Mouse (Mus musculus) midbrain, embryonic 16.5 days (tissue): Measurements from ENCODE around the gene Rtl8b. TPM values are rescaled to one million over a fixed set of nuclear protein-coding genes. Genes with fewer than 3 reads are reported as not detected.
"Not testable (repeated sequence)": the region's sequence is repeated elsewhere in the genome, so short reads cannot be mapped to it uniquely, and the experiment has no call there.

ENCODE experiments used
- ATAC-seq: fragments of 200-750 bp; cut with Nextera tagmentation; 2 replicates; pipeline ENCODE4 v1.8.0; 2017; ENCODE audit warnings: moderate TSS enrichment
- H3K27ac ChIP-seq: fragments of 300-500 bp; sonication (generic); 2 replicates; pipeline ENCODE4 v1.5.1; 2014; ENCODE audit warnings: mild to moderate bottlenecking, low read length, mixed read lengths
- H3K27me3 ChIP-seq: fragments of 300-500 bp; sonication (generic); 2 replicates; pipeline ENCODE4 v1.6.1; 2014; ENCODE audit warnings: low read depth, low read length, mixed read lengths; ENCODE audit not compliant: control insufficient read depth, insufficient read depth
- H3K36me3 ChIP-seq: fragments of 300-500 bp; sonication (generic); 2 replicates; pipeline ENCODE4 v1.6.1; 2014; ENCODE audit warnings: mild to moderate bottlenecking, low read length, moderate library complexity, mixed read lengths; ENCODE audit not compliant: control insufficient read depth, insufficient read depth
- H3K4me1 ChIP-seq: fragments of 300-500 bp; sonication (generic); 2 replicates; pipeline ENCODE4 v1.6.1; 2014; ENCODE audit warnings: mild to moderate bottlenecking, low read length, mixed read lengths; ENCODE audit not compliant: control insufficient read depth, insufficient read depth
- H3K4me2 ChIP-seq: fragments of 300-500 bp; sonication (generic); 2 replicates; pipeline ENCODE4 v1.6.1; 2014; ENCODE audit warnings: mild to moderate bottlenecking, low read length, mixed read lengths
- H3K4me3 ChIP-seq: fragments of 300-500 bp; sonication (generic); 2 replicates; pipeline ENCODE4 v1.5.1; 2014; ENCODE audit warnings: low read depth, mild to moderate bottlenecking, low read length, moderate library complexity, mixed read lengths
- H3K9ac ChIP-seq: fragments of 300-500 bp; sonication (generic); 2 replicates; pipeline ENCODE4 v1.6.1; 2014; ENCODE audit warnings: low read depth, low read length, mixed read lengths
- H3K9me3 ChIP-seq: fragments of 300-500 bp; sonication (generic); replicated peaks from 2 replicates; pipeline ENCODE4 v1.6.1; 2014; ENCODE audit warnings: mild to moderate bottlenecking, low read length, mixed read lengths; ENCODE audit not compliant: control insufficient read depth, poor library complexity, severe bottlenecking
- WGBS: fragments of 180-500 bp; shearing (Covaris S2); extraction: QIAGEN DNeasy Blood & Tissue Kit; methylation state at CpG from one replicate; pipeline ENCODE4 v1.1.7; 2014; 5-methylcytosine and 5-hydroxymethylcytosine counted together
- polyA plus RNA-seq: library from polyadenylated mRNA; unstranded; fragments of >200 nt; fragmentation: Nextera tagmentation; extraction: Ambion mirVana; gene quantifications from 2 replicates; pipeline ENCODE4 v1.2.1, GENCODE M21; 2015

Gene Rtl8b
- polyA plus RNA-seq, 1 experiment from 2014 or later = 179 TPM

GRCm38 (mm10) chrX:53682650-53683049, 12.4 kb upstream of the Rtl8b start:
- H3K4me1 ChIP-seq, H3K9ac ChIP-seq, ATAC-seq, H3K9me3 ChIP-seq, H3K4me3 ChIP-seq, H3K27me3 ChIP-seq, H3K4me2 ChIP-seq, H3K36me3 ChIP-seq, H3K27ac ChIP-seq: not testable (repeated sequence)
- WGBS = 45% methylated on average over 2 of the region's 3 CpGs

- ATAC-seq = peak; percentile 73
- not testable (repeated sequence) for H3K9me3 ChIP-seq, H3K4me1 ChIP-seq, H3K4me3 ChIP-seq, H3K4me2 ChIP-seq, H3K9ac ChIP-seq, H3K27me3 ChIP-seq, H3K27ac ChIP-seq, H3K36me3 ChIP-seq
- 32% methylated on average over 2 of the region's 2 CpGs for whole genome bisulfite sequencing
These were observed 6.7 kb upstream of the Rtl8b start for GRCm38 (mm10) chrX:53676943-53677342.

GRCm38 (mm10) chrX:53670696-53671095, 488 bp upstream of the Rtl8b start:
- not testable (repeated sequence) for H3K27me3 ChIP-seq, H3K9me3 ChIP-seq, H3K4me1 ChIP-seq, H3K36me3 ChIP-seq
- H3K4me3 ChIP-seq = peak overlapping the region; percentile 35
- peak overlapping the region; percentile 84 for H3K27ac ChIP-seq
- H3K9ac ChIP-seq = peak overlapping the region; percentile 34; the same call in 1 of the 2 replicates
- WGBS = 21% methylated on average over 4 of the region's 4 CpGs
- peak; percentile 70 for ATAC-seq
- peak overlapping the region; percentile 49 for H3K4me2 ChIP-seq

GRCm38 (mm10) chrX:53669557-53670270, 494 bp downstream of the Rtl8b start:
- ATAC-seq = peak; percentile 59
- H3K27ac ChIP-seq = peak overlapping the region; percentile 84; the same call in 1 of the 2 replicates
- no CpG with 5 or more reads among the region's 36 CpGs for WGBS
- H3K36me3 ChIP-seq, H3K9me3 ChIP-seq, H3K4me1 ChIP-seq, H3K27me3 ChIP-seq, H3K9ac ChIP-seq: not testable (repeated sequence)
- peak overlapping the region; percentile 47 for H3K4me2 ChIP-seq
- peak overlapping the region; percentile 35 for H3K4me3 ChIP-seq

DNA sequence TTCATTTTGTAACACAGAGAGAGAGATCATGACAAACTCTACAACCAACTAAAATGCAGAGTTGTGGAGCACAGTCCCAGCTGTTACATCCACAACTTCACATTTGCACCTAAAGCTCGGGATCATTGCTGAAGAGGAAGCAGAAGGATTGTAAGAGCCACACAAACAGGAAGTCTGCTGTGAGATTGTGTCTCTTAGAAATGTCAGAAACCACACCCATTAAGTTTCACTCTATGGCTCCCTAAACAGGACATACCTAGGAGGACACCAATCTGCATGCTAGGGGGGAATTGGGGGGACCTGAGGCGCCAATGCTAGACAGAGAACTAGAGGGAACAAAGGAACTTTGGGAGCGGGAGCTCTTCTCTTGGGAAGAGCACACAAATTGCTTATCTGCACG, 17.3 kb downstream of the Rtl8b start:
- not testable (repeated sequence) for H3K27me3 ChIP-seq, H3K36me3 ChIP-seq, H3K27ac ChIP-seq, H3K9me3 ChIP-seq, H3K4me3 ChIP-seq, H3K4me2 ChIP-seq, H3K4me1 ChIP-seq, H3K9ac ChIP-seq, ATAC-seq
- WGBS = 60% methylated on average over 4 of the region's 4 CpGs

GRCm38 (mm10) chrX:53645885-53646284, 24.3 kb downstream of the Rtl8b start:
- no peak overlapping the region for H3K4me2 ChIP-seq
- WGBS = 86% methylated on average over 6 of the region's 6 CpGs
- H3K4me3 ChIP-seq = no peak overlapping the region
- no peaks in the 10 kb centered on the region for H3K36me3 ChIP-seq
- ATAC-seq = no peak
- no peaks in the 10 kb centered on the region for H3K4me1 ChIP-seq
- no peak overlapping the region for H3K9ac ChIP-seq
- H3K27ac ChIP-seq = no peak overlapping the region
- H3K27me3 ChIP-seq = no peaks in the 10 kb centered on the region
- H3K9me3 ChIP-seq = no peaks in the 10 kb centered on the region

DNA sequence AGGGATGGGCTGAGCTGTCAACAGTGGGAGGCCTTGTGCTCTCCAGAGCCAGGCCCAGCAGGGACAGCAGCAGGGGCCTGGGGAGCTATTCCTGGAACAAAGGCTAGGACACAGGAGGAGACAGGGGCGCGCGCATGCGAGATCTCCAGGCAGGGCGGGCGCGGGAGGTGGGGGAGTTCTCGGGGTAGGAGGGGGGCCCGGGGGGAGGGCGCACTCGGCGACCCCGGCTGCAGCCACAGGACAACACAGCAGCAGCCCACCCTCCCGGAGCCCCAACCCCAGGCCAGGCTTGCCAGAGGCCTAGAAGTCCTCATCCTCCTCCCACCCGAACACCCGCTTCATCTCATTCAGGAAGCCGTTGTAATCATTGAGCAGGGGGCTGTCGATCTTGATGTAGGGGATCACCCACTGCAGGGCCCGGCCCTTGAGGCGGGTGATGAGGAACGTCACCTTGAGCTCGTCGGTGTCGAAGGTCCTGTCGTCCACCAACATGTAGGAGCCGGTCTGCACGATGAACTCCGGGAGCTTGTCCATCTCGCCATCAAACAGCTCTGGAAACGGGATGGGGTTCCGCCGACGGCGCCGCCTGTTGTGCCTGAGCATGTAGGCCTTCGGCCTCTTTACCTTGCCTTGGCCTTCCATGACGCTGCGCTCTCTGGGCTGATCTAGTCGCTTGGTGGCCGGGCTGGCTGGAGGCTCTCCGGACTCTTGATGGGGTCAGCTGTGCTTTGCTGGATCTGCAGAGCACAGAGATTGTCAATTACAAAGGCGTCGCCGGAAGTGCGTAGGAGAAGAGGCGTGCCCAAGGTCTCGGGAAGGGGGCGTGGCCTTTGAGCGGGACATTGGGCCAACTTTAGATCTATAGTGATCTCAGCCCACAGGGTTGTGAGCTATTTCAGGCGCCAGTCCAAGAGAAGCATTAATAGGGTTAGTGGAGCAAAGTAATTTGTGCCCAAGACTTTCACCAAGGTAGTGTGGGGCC, 26.9 kb downstream of the Rtl8b start, which contains the start of gene Rtl8a:
Gene Rtl8a (minus strand): TSS at position 703 of the 982 bp plus-strand sequence.
- peak; percentile 96 for ATAC-seq
- H3K27me3 ChIP-seq, H3K36me3 ChIP-seq, H3K9me3 ChIP-seq, H3K4me1 ChIP-seq: not testable (repeated sequence)
- peak within 1 kb of the TSS; percentile 36 for H3K4me3 ChIP-seq
- peak within 1 kb of the TSS; percentile 77 for H3K27ac ChIP-seq
- peak within 1 kb of the TSS; percentile 52 for H3K4me2 ChIP-seq
- H3K9ac ChIP-seq = peak within 1 kb of the TSS; percentile 34; the same call in 1 of the 2 replicates
- WGBS = 18% methylated on average over 10 of the region's 50 CpGs

- H3K4me3 ChIP-seq = peak overlapping the region; percentile 20
- peak overlapping the region; percentile 50; the same call in 1 of the 2 replicates for H3K4me2 ChIP-seq
- peak; percentile 25 for ATAC-seq
- 0 out of 2 replicates have a peak overlapping the region, but pooled peaks have one; percentile 34 for H3K9ac ChIP-seq
- not testable (repeated sequence) for H3K27me3 ChIP-seq, H3K4me1 ChIP-seq, H3K27ac ChIP-seq, H3K9me3 ChIP-seq, H3K36me3 ChIP-seq
- WGBS = 74% methylated on average over 3 of the region's 4 CpGs
These were observed 27.6 kb downstream of the Rtl8b start for GRCm38 (mm10) chrX:53642604-53642979.

GRCm38 (mm10) chrX:53638107-53638506, 32.1 kb downstream of the Rtl8b start:
- H3K9ac ChIP-seq, H3K27me3 ChIP-seq, H3K9me3 ChIP-seq, H3K36me3 ChIP-seq, H3K4me3 ChIP-seq, H3K4me2 ChIP-seq, H3K27ac ChIP-seq, H3K4me1 ChIP-seq, ATAC-seq: not testable (repeated sequence)
- 58% methylated on average over 2 of the region's 3 CpGs for WGBS
